Mouse (Mus musculus) CD4-positive, CD25-positive, alpha-beta regulatory T cell, adult 2 months (primary cell): ENCODE measurements around the gene Wapl.

Source experiments
- DNase-seq: peaks from one replicate; pipeline ENCODE4 v3.0.0-alpha.2; 2012; ENCODE audit warnings: low read depth, low spot score

Wapl gene

DNA sequence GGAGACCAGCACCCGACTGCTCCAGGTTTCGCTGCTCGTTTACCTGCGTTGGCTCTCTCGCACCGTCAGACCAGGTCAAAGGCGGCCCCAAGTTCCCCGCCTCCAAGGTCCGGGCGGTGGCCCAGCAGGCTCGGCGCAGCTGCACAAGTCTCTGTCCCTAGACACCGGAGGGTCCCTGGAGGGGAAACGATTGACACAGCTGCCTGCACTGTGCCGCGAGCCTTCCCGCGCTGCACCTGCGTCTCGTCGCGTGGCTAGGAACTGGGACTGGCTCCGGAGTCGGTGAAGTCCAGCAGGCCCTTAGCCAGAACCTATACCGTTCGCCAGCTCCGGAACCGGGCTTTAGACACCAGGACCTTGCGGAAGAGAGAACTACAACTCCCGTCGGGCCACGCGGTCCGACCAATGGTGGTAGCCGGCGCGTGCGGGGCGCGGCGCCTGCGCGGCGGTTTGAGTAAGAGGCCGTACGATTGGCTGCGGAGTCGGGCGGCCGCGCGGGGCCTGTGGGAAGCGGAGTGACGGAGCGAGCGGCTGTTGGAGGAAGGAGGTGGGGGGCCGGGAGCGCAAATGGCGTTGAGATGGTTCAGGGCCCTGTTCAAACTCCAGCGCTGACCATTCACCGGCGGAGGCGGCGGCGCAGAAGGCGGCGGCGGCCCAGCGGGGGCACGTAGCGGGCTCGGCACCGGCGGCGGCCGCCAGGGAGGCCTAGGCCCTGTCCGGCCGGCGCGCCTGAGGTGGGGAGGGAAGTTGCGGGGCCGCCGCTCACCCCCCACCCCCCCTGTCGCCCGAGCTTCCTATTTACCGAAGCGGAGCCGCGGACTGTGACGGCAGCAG is at the start of gene Wapl:
TSS of gene Wapl (plus strand) at position 534 of the 834 bp plus-strand sequence.
- DNase-seq: peak; percentile 98

GRCm38 (mm10) chr14:34626824-34627223 is 46.9 kb upstream of the Wapl start:
- no peak for DNase-seq

- peak; percentile 24 for DNase-seq
These were observed 40.8 kb upstream of the Wapl start for GRCm38 (mm10) chr14:34632722-34633448.

DNA sequence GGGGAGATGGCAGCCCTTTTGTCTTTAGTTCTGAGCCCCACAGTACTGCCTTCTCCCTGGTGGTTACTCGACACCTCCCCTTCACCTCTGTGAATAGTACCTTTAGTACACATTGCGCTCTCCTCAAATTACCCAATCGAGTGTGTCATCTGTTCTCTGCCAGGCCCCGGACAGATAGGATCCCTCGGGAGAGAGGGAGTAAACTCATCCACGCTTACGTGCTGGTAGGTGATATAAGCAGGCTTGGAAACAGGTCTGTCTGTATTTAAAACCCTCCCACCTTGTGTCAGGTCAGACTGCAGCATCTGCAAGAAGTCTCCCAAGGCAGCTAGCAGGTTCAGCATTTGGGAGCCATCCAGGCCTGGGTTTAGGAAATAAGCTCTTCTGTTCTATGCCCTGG is 38.5 kb upstream of the Wapl start:
- no peak for DNase-seq

DNA sequence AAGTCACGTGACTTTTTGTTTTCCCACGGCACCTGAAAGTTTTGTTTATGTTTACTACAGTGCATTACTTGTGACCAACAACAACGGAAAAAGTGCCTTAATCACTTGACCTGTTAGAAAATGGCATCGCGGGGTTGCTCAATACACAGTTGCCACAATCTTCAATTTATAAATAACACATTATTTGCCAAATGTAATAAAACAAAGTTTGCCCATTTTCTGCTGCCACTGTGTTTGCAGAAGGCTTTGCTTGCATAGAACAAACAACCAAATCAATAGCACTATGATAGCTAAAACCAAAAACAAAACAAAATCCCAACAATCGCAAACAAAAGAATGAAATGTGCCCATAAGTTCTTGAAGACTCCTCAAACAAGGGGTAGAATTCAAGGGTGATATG is 38.0 kb upstream of the Wapl start:
- no peak for DNase-seq

- no peak for DNase-seq
These were observed 29.6 kb upstream of the Wapl start for GRCm38 (mm10) chr14:34644140-34644539.

- no peak for DNase-seq
These were observed 25.8 kb upstream of the Wapl start for GRCm38 (mm10) chr14:34647870-34648475.

DNA sequence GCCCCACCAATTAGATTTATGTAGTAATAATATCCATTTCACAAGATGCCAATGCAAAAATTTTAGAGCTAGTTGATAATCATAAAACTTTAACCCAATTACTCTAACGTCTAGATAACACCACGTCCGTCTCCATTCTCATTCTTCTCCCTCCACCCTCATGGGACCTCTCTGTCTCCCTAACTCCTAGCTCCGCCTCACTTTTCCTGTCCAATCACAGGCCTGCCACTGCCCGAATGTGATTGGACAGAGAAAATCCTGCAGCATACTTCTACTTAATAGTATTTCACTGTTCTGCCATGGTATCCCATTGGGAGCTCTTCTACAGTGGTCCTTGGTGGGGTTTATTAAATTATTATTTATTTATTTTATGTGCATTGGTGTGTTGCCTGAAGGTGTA is 16.6 kb upstream of the Wapl start:
- no peak for DNase-seq

DNA sequence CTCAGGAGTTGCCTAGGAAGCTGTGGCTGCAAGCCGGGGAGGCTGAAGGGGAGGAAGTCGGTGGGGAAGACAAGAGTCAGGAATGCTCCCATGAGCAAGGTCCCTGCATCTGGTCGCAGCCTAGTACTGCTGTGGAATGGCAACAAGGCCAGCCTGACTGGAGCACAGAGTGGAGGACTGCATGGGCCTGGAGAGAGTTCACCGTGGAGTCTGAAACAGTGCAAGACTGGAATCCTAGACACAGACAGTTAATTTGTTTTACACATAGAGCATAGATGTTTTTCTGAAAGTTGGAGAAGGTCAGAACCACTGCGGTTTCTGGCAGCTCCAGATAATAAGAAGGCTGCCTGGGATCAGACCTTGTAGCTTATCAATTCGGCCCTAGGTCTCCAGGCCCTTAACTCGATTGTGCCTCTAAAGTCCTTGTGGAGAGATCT is 13.4 kb upstream of the Wapl start:
- peak; percentile 8 for DNase-seq

DNA sequence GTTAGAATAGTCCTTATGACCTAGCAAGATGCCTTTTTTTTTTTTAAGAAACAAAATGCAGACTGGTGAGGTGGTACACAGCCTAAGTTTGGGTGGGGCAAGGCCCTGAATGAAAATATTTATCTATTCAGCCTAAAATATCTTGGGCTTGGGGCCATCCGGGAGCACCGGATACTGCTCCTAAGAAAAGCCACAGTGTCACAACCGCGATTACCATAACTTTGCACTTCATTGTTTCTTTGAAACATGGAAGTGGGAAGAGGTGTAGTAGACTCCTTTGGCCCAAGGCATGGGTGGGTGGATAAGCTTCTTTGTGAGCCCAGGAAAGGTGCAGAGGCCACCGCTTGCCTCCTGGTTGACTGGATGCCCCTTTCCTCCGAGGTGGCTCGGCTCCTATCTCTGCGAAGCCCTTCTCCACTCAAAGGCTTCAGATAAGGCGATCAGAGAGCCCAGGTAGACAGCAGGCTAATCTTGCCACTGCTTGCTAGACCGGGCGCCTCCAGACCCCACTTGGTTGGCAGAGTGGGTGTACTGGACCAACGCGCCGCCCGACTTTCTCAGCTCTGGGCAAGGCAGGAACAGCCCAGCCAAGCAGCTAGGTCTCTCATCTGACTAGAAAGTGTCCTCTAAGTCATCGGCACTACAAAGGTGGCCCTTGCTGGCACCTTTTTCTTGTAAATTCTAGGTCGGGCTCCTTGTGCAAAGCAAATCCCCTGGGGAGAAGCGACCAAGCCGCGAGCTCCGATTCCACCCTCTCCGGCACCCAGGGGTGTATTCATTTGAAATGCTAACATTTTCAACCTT is 12.7 kb upstream of the Wapl start:
- no peak for DNase-seq

GRCm38 (mm10) chr14:34661621-34662477 is 11.9 kb upstream of the Wapl start:
- peak; percentile 59 for DNase-seq

- no peak for DNase-seq
These were observed 11.3 kb upstream of the Wapl start for GRCm38 (mm10) chr14:34662478-34662826.

DNA sequence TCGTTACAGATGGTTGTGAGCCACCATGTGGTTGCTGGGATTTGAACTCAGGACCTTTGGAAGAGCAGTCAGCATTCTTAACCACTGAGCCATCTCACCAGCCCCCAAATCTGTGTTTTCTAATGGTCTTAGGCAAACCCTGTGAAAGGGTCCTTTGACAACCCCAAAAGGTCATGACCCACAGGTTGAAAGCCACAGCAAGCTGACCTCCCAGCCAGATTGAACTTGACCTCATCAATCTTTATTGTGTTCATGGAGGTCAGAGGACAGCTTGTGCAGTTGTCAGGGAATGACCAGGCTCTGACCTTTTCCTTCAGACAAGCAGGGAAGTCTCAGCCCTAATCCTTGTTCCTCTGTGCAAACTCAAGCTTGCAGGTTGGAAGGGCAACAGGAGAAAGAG is 10.3 kb upstream of the Wapl start:
- DNase-seq: no peak

DNA sequence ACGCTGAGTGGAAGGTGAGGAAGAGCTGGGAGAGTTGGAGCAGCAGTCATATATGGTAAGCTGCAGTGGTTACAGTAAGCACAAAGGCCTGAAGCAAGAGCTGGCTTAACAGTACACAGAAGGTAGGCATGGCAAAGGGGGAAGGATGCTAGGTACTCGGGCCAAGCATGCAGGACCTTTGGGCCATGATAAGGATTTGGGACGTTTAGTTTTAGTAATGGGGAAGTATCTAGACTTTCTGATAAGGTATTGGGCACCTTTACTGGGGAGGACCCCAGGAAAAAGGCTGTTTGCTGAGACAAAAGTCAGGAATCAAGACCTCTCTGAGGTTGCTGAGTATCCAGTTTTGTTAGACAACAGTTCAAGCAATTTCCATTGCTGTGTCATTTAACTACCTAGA is 4.6 kb upstream of the Wapl start:
- DNase-seq: no peak

DNA sequence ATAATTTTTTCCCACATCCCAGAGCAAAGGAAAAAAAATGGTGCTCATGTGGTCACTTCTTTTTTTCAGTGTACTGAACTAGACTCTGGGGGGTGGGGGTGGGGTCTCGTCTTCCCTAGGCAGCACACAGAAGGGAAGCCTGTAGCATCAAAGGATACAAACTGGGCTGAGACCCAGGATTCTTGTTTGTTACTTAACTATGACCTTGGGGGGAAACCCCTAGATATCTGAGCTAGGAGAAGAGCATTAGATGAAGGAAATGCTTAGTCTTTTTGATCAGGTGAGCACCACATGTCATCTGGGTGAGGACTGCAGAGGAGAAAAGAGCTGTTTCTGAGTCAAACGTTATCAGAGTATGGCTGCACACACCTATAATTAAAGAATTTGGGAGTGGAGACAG is 3.5 kb upstream of the Wapl start:
- peak; percentile 44 for DNase-seq

DNA sequence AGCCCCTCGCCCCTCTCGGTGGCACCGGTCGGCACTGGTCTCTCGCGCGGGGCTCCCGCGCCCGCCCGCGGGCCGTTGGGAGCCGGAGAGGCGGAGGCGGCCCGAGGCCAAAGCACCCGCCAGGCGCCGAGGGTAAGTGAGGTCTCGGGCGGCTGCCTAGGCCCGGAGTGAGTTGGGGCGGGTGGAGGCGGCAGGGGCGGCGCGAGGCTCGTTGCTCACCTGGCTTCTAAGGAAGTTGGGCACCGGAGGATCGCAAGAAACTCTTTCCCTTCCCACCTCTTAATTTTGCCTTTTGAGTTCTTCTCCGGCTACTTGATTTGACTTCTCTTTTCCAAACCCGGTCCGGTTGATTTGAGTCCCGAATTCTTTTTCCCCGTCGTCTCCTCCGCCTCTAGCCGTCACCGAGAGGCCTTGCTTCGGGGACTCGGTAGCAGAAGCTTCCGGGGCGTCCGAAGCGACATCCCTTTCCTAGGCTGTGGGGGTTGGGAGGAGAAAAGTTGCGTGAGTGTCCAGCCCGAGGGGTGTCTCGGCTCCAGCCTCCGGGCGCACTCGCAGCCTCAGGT is 582 bp downstream of the Wapl start:
- DNase-seq: peak; percentile 70

DNA sequence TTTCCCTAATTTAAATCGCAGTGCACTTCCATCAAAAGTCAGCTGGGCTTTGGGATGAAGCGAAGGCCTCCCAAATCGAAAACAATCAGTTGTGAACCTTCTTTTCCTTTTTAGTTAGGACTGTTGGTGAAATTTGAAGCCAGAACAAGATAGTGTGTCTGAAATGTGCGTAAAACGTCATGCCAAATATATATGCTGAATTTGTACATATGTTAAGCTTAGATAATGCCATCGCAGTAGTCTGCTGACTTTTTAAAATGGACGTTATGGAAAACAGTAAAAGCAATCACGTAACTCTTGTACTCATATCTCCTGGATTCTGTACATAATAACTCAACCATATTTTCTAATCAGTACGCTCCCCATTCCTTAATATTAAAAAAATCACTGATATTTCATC is 1.2 kb downstream of the Wapl start:
- DNase-seq: peak; percentile 12

DNA sequence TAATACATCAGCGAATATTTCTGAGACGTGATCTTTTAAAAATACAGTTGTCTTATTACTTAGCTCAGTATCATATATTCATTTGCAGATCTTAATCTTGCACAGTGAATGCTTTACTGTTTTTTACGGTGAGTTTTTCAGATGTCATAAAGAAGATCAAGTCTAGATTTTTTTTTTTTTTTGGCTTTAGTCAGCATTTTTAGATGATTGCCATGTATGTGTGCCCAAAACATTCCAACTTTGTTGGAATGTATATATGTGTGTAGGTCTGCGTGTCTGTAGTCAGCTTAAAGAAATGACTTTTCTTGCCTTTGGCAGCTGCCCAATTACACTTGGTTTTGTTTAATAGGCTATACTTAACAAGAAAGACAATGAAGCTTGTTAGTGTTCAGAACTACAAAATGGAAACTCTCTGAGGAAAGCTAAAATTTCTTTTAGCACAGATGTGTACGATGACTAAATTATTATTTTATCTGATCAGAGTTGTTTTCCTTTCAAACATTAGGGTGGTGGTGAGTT is 1.7 kb downstream of the Wapl start:
- no peak for DNase-seq

DNA sequence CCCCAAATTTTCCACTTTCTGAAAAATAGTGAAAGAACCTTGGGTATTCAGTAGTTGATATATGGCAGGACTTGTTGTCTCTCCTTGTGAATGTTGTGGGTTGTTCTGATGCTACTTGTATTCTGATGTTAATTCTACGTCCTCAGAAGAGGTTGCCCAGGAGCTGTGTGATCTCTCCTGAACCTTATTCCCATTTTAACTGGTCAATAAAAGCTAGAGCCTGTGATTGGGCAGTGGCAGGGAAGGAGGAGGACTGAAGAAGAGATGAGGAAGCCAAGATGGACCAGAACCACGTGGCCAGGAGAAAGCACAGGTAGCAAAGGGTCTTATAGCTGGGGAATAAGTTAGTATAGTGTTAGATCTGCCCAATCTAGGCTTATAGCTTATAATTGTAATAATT is 7.1 kb downstream of the Wapl start:
- no peak for DNase-seq

DNA sequence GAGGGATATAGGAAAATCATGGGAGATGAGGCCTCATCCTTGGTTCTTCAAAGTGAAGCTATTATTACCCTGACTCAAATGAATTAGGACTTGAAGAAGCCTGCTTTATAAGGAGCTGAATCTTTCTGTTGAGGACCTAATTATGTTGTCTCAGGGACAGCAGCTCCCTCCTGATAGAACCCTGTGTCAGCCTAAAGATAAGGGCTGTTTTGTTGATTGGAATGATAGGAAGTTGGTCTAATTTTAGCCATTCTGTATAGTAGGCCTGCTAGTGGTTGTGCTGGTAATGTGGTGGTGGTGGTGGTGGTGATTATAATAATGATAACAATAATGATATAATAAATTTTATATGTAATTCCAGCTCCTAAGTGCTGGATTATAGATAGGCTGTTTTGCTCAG is 11.3 kb downstream of the Wapl start:
- no peak for DNase-seq
